Mouse (Mus musculus): ENCODE data around the gene Alox12b.

The Alox12b gene

DNA sequence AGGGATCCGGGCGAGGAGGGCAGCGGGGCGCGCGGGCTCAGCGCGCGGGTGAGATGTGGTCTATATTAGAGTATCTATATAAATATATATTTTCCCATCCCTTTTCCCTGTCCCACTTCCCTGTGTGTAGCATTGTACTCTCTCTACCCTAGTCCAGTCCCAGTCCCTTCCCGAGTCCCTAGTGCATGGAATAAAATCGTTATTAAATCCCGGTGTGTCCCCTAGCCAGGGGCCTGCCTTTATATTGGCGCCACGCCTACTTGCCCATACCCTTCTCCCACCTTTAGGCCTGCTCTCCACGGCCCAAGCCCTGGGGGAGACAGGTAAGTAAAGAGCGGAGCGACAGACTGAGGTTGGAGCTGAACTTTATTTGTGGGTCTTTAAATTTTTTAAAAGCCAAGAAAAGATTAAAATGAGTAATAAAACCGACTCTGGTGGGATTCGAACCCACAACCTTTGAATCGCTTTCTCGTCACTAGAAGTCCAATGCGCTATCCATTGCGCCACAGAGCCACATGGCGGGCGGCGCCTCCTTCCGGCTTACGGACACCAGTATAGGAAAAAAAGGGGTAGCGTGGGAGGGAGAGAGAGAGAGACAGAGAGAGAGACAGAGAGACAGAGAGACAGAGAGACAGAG lies 33.6 kb upstream of the Alox12b start:
- in situ Hi-C loops (cut with MboI, MseI) = loop anchor here (5.0 to 10.0 kb wide), 2 partner anchors 61 to 268 kb away; no protein-coding TSS in a partner anchor

DNA sequence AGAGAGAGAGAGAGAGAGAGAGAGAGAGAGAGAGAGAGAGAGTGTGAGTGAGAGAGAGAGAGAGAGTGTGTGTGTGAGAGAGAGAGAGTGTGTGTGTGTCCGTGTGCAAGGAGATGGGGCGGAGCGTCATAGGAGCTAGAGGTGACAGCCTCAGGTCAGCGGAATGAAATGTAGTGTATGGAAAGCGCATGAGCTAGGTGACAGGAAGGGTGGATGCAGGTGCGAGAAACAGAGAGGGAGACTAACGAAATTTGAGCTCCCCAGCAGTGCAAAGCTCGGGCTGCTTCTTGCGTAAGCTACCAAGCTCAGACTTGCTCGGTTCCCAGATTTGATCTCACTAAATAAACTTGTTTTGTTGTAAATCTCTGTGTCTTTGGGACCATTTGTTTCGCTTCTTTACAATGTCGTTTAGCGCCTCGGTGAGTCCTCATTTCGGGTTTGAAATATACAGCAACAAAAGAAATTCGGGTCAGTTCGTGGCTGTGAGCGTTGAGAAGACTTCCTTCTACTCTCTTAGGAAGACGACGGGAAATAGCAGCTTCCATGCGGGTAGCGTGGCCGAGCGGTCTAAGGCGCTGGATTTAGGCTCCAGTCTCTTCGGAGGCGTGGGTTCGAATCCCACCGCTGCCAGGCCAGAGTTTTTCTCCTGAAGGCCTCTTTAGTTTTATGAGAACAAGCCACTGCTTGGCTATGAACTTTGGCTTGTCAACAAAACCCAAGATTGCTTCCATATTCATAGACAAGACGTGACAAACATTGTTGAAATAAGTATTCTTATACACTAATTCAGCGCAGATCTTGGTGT lies 32.9 kb upstream of the Alox12b start:
- in situ Hi-C loops (cut with MboI, MseI) = loop anchor here (5.0 to 10.0 kb wide), 2 partner anchors 62 to 269 kb away; no protein-coding TSS in a partner anchor

GRCm38 (mm10) chr11:69124498-69124847 lies 32.3 kb upstream of the Alox12b start:
- in situ Hi-C loops (cut with MboI, MseI) = loop anchor here (5.0 to 10.0 kb wide), 2 partner anchors 62 to 270 kb away; no protein-coding TSS in a partner anchor

DNA sequence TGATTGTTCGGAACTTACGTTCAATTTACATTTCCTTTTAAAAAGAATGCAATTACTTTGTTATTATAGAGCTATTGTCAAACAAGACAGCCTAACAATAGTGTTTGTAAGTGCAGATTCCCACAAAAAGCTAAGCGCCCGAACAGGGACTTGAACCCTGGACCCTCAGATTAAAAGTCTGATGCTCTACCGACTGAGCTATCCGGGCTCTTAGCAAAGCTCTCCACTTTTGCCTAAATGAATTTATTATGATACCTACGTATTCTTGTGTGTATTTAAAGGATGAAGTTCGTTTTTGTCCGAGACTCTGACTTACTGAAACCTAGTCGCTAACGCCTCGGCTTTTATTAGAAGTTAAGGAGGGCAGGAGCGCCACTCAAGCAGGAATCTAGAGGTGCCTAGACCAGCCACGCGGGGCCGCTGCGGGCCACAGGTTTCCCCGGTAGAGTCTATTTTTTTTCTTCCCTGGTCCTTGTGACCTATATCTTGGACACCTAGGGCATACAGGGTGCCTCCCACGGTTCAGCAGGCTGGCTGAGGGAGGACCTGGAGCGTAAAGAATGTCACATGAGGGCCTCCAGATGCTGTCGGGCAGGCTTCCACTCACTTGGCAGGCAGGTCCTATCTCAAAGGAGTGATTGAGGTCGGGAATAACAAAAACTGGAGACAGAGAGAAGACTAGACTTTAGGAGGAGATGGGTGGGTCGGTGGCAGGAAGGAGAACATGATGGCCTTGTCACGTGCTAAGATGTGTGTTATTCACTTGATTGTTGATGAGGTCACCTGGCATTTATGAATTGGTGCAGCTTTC lies 31.5 kb upstream of the Alox12b start:
- in situ Hi-C loops (cut with MboI, MseI) = loop anchor here in 1 of 2 experiments (10.0 kb wide), 1 partner anchor 270 kb away; no protein-coding TSS in a partner anchor

DNA sequence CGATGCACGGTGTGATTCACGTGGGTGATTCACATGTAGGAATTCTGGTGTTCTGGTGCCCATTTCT lies 31.1 kb upstream of the Alox12b start, which contains the start of gene Aloxe3:
Gene Aloxe3, plus strand, starts transcription at position 45 of the 67 bp plus-strand sequence.
- in situ Hi-C loops (cut with MboI, MseI) = loop anchor here in 1 of 2 experiments (10.0 kb wide), 1 partner anchor 271 kb away; no protein-coding TSS in a partner anchor

DNA sequence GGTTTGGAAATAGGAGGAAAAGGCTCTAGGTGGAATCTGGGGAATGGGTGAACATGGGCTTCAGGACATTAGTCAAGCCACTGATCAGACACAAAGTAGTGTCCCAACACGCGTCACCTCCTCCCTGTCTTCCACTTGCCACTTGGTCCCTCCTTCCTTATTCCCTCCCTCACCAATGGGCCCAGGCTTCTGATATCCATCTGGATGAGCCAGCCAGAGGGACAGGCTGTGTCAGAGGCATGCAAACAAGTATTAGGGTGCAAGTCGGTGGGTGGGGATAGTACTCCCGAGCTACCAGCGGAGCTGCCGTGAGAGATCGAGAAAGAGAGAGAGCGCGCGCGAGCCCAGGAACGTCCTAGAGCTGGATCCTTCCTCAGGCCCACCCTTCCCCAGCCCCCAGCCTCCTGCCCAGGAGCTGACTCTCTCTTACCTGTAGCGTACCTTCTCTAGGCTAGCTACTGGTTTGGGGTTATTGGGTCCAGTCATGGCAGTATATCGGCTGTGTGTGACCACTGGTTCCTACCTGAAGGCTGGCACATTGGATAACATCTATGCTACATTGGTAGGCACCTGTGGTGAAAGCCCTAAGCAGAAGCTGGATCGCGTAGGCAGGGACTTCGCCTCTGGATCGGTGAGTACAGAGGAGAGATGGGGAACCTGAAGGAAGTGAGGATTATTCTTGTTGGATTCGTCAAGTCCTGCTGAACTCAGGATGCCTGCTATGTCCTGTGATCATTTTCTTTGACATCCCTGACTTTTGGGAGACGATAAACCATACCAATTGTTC lies 30.7 kb upstream of the Alox12b start:
- in situ Hi-C loops (cut with MboI, MseI) = loop anchor here in 1 of 2 experiments (10.0 kb wide), 1 partner anchor 271 kb away; no protein-coding TSS in a partner anchor

GRCm38 (mm10) chr11:69126706-69127095 lies 30.1 kb upstream of the Alox12b start:
- in situ Hi-C loops (cut with MboI, MseI) = loop anchor here in 1 of 2 experiments (10.0 kb wide), 1 partner anchor 272 kb away; no protein-coding TSS in a partner anchor

DNA sequence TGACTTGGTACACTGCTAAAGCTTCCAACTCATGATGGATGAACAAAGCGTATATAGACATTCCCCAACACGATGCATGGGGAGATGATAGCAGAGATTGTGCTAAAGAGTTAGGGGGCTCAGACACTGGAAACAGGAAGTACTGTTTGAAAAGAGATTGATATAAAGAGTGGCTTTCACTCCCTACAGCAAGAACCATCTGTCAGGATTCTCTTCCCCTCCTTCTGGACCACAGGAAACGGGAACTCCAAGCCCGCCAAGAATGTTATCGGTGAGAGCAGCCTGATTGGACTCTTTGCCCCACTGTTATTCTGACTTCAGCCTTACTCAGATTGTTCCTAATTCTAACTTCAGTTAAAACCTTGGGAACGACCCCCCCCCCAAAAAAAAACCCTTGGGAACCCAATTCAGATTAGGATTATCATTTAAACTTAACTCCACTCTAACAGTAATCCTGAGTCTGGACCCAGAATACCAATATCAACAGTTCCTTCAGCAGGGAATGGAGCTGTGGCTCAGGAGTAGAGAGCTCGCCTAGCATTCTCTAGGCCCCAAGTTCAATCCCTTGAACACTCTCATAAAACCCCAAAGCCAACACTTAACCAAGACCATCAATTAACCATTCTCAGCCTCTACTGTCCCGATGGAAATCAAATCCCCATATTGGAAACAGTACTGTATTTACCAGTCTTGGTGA lies 28.2 kb upstream of the Alox12b start:
- in situ Hi-C loops (cut with MboI, MseI) = loop anchor here in 1 of 2 experiments (10.0 kb wide), 1 partner anchor 274 kb away; no protein-coding TSS in a partner anchor

DNA sequence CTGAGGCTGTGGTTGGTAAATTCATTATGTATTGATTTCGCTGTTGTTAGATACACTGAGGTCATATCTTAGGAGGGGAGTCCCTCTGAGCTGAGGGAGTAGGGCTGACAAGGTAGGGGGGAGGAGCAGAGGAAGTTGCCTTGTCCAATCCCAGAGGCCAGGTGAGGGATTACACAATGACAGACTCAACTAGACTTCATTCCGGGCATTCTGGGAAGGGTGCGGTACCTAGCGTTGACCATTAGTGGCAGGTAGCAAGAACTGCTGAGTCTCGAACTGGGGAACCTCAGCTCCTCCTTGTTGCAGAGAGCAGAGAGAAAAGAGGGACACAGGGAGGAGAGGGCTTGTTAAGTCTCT lies 23.2 kb upstream of the Alox12b start:
- in situ Hi-C loops (cut with MboI, MseI) = no loop called here

DNA sequence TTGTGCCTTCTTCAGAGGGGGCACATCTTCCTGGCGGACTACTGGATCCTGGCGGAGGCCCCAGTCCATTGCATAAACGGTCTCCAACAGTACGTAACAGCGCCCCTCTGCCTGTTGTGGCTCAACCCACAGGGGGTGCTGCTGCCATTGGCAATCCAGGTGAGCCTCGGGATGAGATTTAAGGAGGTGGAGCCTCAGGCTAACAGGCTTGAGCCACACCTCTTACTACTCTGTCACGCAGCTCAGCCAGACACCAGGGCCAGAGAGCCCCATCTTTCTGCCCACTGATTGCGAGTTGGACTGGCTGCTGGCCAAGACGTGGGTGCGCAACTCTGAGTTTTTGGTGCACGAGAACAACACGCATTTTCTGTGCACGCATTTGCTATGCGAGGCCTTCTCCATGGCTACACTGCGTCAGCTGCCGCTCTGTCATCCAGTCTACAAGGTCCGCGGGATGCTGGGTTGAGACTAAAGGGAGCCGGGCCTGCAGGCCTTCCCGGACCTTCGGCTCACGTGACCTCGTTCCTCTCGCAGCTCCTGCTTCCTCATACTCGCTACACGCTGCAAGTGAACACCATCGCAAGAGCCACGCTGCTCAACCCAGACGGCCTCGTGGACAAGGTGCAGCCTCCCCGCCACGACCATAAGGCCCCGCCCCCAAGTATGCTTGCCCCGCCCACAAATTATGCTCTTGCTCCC lies 22.7 kb upstream of the Alox12b start:
- in situ Hi-C loops (cut with MboI, MseI) = no loop called here

DNA sequence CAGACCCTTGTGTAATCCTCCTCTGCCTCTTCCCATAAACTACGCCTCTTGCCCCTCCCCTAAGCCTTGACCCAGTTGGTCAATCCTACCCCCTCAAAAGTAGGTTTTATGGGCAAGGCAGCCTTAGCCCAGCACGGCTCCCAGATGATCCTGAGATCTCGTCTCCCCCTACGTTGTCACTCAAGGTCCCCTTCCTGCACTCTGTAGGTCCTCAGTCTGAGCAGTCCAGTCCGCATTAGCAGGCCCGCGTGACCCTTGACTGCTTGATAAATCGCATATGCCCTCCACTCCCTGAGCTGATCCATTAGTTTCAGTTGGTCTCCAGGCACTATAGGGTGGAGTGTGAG lies 22.2 kb upstream of the Alox12b start:
- in situ Hi-C loops (cut with MboI, MseI) = no loop called here

GRCm38 (mm10) chr11:69135361-69135760 lies 21.4 kb upstream of the Alox12b start:
- in situ Hi-C loops (cut with MboI, MseI) = no loop called here

DNA sequence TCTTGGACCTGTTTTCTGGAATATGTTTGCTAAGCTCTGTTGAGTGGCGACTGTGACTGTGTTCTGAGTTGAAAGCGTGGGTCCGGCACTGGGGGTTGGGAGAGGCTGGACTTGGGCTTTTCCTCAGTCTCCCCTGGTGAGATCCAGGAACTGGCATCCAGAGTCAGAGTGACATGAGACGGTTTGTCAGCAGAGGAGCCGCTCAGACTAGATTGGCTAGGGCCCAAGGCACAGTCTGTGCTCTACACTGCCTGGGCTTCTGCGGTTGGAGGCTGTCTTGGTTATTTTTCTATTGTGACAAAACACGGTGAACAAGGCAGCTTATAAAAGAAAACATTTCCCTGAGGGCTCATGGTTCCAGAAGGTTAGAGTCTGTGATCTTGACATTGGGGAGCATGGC lies 9.2 kb upstream of the Alox12b start:
- in situ Hi-C loops (cut with MboI, MseI) = no loop called here

- in situ Hi-C loops (cut with MboI, MseI) = no loop called here
Observed at GRCm38 (mm10) chr11:69148451-69148960, 8.3 kb upstream of the Alox12b start.

GRCm38 (mm10) chr11:69149728-69150127 lies 7.1 kb upstream of the Alox12b start:
- in situ Hi-C loops (cut with MboI, MseI) = no loop called here

DNA sequence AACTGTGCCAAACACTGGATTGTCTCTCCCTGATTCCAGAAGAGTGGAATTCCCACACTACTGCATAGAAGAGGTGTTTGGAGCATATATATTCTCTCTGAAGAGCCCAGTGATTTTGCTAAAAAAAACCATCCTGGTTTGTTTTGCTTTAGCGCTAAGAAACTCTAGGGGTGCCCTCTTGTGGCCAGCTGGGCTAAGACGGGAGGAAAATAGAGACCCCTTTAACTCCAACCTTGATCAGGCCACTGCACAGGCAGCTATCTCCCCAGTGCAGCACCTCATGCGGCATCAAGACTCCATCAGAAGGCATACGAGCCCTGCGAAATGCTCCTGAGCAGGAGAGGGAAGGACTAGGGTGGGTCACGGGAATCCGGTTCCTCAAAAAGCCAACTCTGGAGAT lies 6.3 kb upstream of the Alox12b start:
- in situ Hi-C loops (cut with MboI, MseI) = no loop called here

DNA sequence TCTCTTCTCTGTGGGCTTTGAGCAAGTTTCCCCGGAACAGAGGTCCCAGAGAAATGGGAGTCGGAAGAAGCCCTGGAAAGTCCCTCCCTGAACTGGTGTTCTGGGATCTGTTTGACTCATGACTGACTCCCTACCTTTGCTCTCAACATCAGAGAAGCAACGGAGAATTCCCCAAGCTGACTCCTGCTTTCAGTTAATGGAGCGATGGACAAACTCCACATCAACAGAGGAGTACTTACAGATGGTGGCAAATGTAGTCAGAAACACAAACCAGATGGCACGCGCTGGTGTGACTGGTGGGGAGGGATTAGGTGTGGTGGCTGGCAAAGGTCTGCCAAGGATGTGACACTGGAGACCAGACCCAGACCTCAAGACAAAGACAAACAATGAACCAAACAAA lies 5.8 kb upstream of the Alox12b start:
- in situ Hi-C loops (cut with MboI, MseI) = no loop called here

GRCm38 (mm10) chr11:69153831-69154230 lies 3.0 kb upstream of the Alox12b start:
- in situ Hi-C loops (cut with MboI, MseI) = no loop called here

DNA sequence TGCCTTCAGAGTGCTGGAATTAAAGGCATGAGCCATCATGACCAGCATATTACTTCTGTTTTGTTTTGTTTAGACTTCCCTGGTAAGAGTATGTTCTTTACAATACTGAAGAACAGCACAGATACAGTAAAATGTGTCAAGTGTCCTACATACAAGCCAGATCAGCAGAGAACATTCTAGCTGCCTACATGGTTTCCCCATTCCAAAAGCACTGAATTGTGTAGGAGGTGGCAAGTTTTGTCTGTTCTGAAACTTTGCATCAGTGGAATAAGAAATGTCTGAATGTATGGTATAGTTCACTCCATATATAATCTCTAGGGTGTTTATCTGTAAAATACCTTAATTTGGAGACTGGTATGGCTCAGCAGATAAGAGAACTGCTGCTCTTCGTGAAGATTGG lies 1.4 kb upstream of the Alox12b start:
- in situ Hi-C loops (cut with MboI, MseI) = no loop called here

GRCm38 (mm10) chr11:69169313-69169712 lies 12.5 kb downstream of the Alox12b start:
- in situ Hi-C loops (cut with MboI, MseI) = loop anchor here in 1 of 2 experiments (10.0 kb wide), 1 partner anchor 1055 kb away; no protein-coding TSS in a partner anchor
